Mouse (Mus musculus) hindbrain, embryonic 16.5 days (tissue): ENCODE data around the gene Lefty2. TPM values are rescaled to one million over a fixed set of nuclear protein-coding genes. Genes with fewer than 3 reads are reported as not detected.

Experiments used
- ATAC-seq: fragments of 200-750 bp; cut with Nextera tagmentation; 2 replicates; pipeline ENCODE4 v1.8.0; 2017; ENCODE audit warnings: moderate TSS enrichment, moderate library complexity
- H3K27ac ChIP-seq: fragments of 300-500 bp; sonication (generic); 2 replicates; pipeline ENCODE4 v1.5.1; 2014; ENCODE audit warnings: low read depth, mild to moderate bottlenecking, control low read depth, low read length, moderate library complexity
- H3K27me3 ChIP-seq: fragments of 300-500 bp; sonication (generic); replicated peaks from 2 replicates; pipeline ENCODE4 v1.6.1; 2014; ENCODE audit warnings: low read length; ENCODE audit not compliant: control insufficient read depth, insufficient read depth
- H3K36me3 ChIP-seq: fragments of 300-500 bp; sonication (generic); 2 replicates; pipeline ENCODE4 v1.6.1; 2014; ENCODE audit warnings: mild to moderate bottlenecking, low read length, moderate library complexity, mixed read lengths; ENCODE audit not compliant: control insufficient read depth, insufficient read depth
- H3K4me1 ChIP-seq: fragments of 300-500 bp; sonication (generic); 2 replicates; pipeline ENCODE4 v1.6.1; 2014; ENCODE audit warnings: low read depth, low read length; ENCODE audit not compliant: control insufficient read depth, insufficient read depth
- H3K4me2 ChIP-seq: fragments of 300-500 bp; sonication (generic); 2 replicates; pipeline ENCODE4 v1.6.1; 2014; ENCODE audit warnings: mild to moderate bottlenecking, low read length, control low read depth, moderate library complexity
- H3K4me3 ChIP-seq: fragments of 300-500 bp; sonication (generic); 2 replicates; pipeline ENCODE4 v1.5.1; 2014; ENCODE audit warnings: mild to moderate bottlenecking, low read length, control low read depth, moderate library complexity
- H3K9ac ChIP-seq: fragments of 300-500 bp; sonication (generic); 2 replicates; pipeline ENCODE4 v1.6.1; 2014; ENCODE audit warnings: low read depth, mild to moderate bottlenecking, control low read depth, low read length, moderate library complexity
- H3K9me3 ChIP-seq: fragments of 300-500 bp; sonication (generic); 2 replicates; pipeline ENCODE4 v1.6.1; 2014; ENCODE audit warnings: mild to moderate bottlenecking, low read length, moderate library complexity; ENCODE audit not compliant: control insufficient read depth
- WGBS: fragments of 180-500 bp; shearing (Covaris S2); extraction: QIAGEN DNeasy Blood & Tissue Kit; methylation state at CpG from one replicate; pipeline ENCODE4 v1.1.7; 2014; 5-methylcytosine and 5-hydroxymethylcytosine counted together
- polyA plus RNA-seq: library from polyadenylated mRNA; unstranded; fragments of >200 nt; fragmentation: Nextera tagmentation; extraction: Ambion mirVana; gene quantifications from 2 replicates; pipeline ENCODE4 v1.2.1, GENCODE M21; 2015

Lefty2 gene
- polyA plus RNA-seq, 1 experiment from 2014 or later, result 5.6 TPM

DNA sequence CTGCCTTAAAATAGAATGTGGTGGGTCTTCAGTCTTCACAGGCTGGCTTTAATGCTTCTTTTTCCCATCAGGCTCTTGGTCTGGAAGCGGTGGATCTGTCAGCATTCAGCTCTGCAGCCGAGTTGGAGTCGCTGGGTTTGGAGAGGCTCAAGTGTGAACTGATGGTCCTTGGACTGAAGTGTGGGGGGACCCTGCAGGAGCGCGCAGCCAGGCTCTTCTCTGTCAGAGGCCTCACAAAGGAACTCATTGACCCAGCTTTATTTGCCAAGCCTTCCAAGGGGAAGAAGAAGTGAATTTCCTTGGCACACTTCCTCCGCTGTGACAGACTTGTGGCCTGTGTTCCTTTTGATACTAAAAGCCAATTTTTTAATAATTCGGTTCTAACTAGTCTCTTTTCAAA lies 26.9 kb upstream of the Lefty2 start:
- Histone ChIP-seq H3K4me2 (no peak overlapping the region), H3K36me3 (peaks cover 23% of the 10 kb centered on the region)

DNA sequence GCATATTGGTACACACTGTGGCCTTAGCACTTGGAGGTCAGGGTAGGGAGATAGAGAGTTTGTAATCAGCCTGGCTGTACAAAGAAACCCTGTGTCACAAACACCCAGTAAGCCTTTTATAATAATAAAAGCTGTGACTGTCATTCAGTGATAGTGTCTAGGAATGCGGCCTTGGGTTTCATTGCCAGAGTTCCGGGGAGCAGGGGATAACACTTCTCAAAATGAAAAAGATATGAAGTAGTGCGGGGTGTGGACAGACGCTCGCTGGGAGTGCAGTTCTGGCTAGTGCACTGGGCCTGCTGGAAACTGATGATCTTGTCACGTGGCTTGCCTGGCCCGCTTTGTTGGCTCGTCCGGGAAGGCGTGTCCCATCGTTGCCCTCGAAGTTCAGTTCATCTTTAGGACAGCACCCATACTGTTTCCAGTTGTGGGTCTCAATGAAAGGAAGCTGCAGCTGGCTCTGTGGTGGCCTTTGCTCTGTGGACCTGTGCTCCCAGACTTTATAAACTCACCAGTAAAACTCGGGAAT lies 22.7 kb upstream of the Lefty2 start:
- Histone ChIP-seq H3K4me3 (no peak overlapping the region), H3K9me3 (no peaks in the 10 kb centered on the region), H3K4me2 (no peak overlapping the region), H3K27ac (no peak overlapping the region), H3K9ac (no peak overlapping the region), H3K36me3 (peaks cover 6% of the 10 kb centered on the region; the same call in 1 of the 2 replicates), H3K27me3 (no peaks in the 10 kb centered on the region), H3K4me1 (no peaks in the 10 kb centered on the region)
- WGBS, result 77% methylated on average over 13 of the region's 13 CpGs
- ATAC-seq, result no peak

More for the DNA sequence above, 26.9 kb upstream of the Lefty2 start:
- WGBS, result 85% methylated on average over 7 of the region's 7 CpGs
- no peak for ATAC-seq
- no peak overlapping the region for H3K27ac ChIP-seq
- H3K27me3 ChIP-seq, result no peaks in the 10 kb centered on the region
- H3K9me3 ChIP-seq, result no peaks in the 10 kb centered on the region
- no peak overlapping the region for H3K4me3 ChIP-seq
- H3K4me1 ChIP-seq, result no peaks in the 10 kb centered on the region
- H3K9ac ChIP-seq, result no peak overlapping the region

DNA sequence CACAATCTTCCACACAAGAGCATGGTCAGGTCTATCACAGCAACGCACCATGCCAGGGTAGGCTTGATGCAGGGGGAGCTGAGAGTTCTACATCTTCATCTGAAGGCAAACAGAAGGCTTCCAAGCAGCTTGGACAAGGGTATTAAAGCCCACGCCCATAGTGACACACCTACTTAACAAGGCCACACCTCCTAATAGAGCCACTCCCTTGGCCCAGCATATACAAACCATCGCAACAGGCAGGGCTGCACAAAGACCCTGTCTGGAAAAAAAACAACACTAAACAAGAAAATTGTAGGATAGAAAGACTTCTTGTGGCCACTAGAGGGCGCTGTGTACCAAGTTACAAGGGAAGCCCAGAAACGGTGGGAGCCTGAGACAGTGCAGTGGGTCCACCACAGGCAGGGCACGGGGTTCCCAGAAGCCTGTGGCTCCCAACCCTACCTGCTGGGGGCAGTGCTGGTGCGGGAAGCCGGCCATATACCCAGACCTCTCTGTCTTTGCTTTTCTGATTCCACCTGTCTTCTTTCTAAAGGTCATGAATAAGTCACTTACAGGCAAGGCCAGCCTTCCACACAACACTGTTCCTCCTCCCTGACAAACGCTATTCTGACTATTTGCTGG lies 18.9 kb upstream of the Lefty2 start:
- 19% methylated on average over 9 of the region's 9 CpGs for WGBS
- Histone ChIP-seq H3K36me3 (no peaks in the 10 kb centered on the region), H3K9ac (no peak overlapping the region), H3K4me2 (no peak overlapping the region), H3K27me3 (no peaks in the 10 kb centered on the region), H3K27ac (no peak overlapping the region), H3K4me3 (no peak overlapping the region), H3K4me1 (no peaks in the 10 kb centered on the region), H3K9me3 (no peaks in the 10 kb centered on the region)
- ATAC-seq, result no peak

DNA sequence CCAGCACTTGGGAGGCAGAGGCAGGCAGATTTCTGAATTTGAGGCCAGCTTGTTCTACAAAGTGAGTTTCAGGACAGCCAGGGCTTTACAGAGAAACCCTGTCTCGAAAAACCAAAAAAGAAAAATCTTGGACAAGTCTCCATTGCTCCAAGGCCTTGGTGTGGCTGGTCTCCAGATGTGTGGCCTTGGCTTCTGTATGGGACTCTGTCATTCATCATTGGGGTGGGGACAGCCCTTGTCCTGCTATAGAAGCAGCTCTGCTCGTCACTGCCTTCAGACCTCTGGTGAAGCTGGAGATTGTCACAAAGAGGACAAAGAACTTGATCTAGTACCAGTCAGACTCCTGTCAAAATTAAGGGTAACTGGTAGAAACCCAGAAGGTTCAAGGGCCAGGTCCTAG lies 18.3 kb upstream of the Lefty2 start:
- Histone ChIP-seq H3K9me3 (no peaks in the 10 kb centered on the region), H3K27ac (no peak overlapping the region), H3K4me3 (no peak overlapping the region), H3K9ac (no peak overlapping the region), H3K4me2 (no peak overlapping the region), H3K27me3 (no peaks in the 10 kb centered on the region), H3K4me1 (no peaks in the 10 kb centered on the region), H3K36me3 (no peaks in the 10 kb centered on the region)
- no peak for ATAC-seq
- WGBS, result 78% methylated on average over 2 of the region's 2 CpGs

DNA sequence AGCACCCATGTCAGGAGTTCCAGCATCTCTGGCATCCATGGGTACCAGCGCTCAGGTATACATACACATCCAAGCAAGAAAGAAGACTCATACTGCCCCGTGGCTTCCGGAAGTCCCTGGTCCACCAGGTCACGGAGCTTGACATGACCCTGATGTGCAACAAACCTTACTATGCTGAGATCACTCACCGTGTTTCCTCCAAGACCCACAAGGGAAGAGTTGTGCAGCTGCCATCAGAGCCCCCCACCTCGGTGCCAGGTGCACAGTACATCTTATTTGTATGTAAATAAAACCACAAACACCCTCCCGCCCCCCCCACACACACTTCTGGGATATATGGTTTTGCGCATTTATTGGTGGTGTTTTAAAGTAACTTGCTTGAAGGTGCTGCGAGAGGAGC lies 17.8 kb upstream of the Lefty2 start:
- Histone ChIP-seq H3K4me3 (no peak overlapping the region), H3K9ac (no peak overlapping the region), H3K9me3 (no peaks in the 10 kb centered on the region), H3K27me3 (no peaks in the 10 kb centered on the region), H3K4me2 (no peak overlapping the region), H3K27ac (no peak overlapping the region), H3K4me1 (no peaks in the 10 kb centered on the region), H3K36me3 (no peaks in the 10 kb centered on the region)
- ATAC-seq, result no peak
- WGBS, result 87% methylated on average over 9 of the region's 9 CpGs

DNA sequence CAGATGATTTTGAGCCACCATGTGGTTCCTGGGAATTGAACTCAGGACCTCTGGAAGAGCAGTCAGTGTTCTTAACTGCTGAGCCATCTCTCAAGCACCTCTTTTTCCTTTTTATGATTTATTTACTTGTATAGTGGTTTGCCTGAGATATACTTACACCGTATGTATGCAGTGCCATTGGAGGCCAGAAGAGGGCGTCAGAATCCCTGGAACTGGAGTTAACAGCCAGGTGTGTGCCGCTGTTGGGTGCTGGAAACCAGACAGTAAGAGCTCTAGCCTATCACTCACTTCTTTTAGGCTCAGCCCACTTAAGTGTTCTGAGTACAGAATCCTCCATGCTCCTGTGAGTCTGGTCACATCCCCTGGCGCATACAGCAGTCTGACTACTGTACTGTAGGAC lies 15.4 kb upstream of the Lefty2 start:
- Histone ChIP-seq H3K9me3 (no peaks in the 10 kb centered on the region), H3K36me3 (no peaks in the 10 kb centered on the region), H3K4me3 (no peak overlapping the region), H3K27ac (no peak overlapping the region), H3K9ac (no peak overlapping the region), H3K4me2 (no peak overlapping the region), H3K4me1 (no peaks in the 10 kb centered on the region), H3K27me3 (no peaks in the 10 kb centered on the region)
- WGBS, result 80% methylated on average over 4 of the region's 4 CpGs
- no peak for ATAC-seq

DNA sequence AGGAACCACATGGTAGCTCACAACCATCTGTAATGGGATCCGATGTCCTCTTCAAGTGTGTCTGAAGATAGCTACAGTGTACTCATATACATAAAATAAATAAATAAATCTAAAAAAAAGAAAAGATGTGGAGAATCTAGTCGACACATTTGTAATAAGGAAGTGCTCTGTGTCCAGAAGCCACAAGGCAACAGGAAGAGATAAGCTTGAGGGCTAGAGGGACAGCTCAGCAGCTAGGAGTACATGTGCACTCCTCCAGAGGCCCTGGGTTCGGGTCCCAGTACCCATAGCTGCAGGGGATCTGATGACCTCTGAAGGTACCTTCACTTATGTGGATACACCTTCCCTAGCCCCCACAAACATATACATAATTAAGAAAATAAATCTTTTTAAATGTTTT lies 11.1 kb upstream of the Lefty2 start:
- no peak overlapping the region for H3K9ac ChIP-seq
- no peak for ATAC-seq
- WGBS, result 68% methylated on average over 3 of the region's 3 CpGs
- H3K27me3 ChIP-seq, result no peaks in the 10 kb centered on the region
- no peaks in the 10 kb centered on the region for H3K9me3 ChIP-seq
- no peaks in the 10 kb centered on the region for H3K4me1 ChIP-seq
- no peak overlapping the region for H3K4me2 ChIP-seq
- H3K27ac ChIP-seq, result no peak overlapping the region
- H3K36me3 ChIP-seq, result no peaks in the 10 kb centered on the region
- H3K4me3 ChIP-seq, result no peak overlapping the region

DNA sequence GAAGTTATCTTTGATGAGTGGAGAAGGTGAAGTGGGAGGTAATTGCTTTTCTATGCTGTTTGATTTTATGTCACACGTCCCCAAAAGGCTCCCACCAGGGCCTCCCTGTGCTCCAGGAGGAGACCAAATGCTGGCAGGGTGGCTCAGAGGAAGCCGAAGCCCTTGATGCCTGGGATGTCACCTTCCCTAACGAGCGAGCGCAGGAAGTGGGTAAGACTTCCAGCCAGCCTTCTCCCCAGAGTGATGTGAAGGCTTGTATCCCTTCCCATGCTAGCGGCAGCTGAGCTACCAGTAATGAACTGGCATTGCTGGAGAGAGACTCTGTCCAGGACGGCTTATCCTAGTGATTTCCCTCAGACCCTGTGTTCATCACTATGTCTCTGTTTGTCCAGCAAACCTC lies 9.2 kb upstream of the Lefty2 start:
- H3K9ac ChIP-seq, result no peak overlapping the region
- H3K36me3 ChIP-seq, result no peaks in the 10 kb centered on the region
- 32% methylated on average over 7 of the region's 7 CpGs for WGBS
- no peaks in the 10 kb centered on the region for H3K27me3 ChIP-seq
- H3K4me2 ChIP-seq, result no peak overlapping the region
- H3K9me3 ChIP-seq, result no peaks in the 10 kb centered on the region
- no peak overlapping the region for H3K4me3 ChIP-seq
- ATAC-seq, result no peak
- no peak overlapping the region for H3K27ac ChIP-seq
- no peaks in the 10 kb centered on the region for H3K4me1 ChIP-seq

DNA sequence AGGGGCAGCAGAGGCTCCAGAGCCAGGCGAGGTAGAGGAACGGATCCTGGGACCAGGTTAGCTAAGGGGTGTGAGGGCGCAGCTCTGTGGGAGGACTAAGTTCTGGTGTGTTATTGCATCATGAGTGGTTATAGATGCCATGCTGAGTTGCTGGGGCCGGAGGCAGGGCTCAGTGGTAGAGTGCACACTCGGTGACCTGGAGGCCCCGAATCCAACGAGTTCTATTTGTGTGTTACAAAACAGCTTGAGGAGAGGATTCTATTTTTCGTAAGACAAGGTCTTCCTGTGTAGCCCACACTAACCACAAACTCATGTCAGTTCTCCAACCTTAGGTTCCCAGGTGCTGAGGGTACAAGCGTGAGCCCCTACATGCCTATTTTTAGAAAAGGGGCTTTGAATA lies 8.4 kb upstream of the Lefty2 start:
- no peak overlapping the region for H3K27ac ChIP-seq
- H3K27me3 ChIP-seq, result no peaks in the 10 kb centered on the region
- H3K4me2 ChIP-seq, result no peak overlapping the region
- no peak for ATAC-seq
- H3K9me3 ChIP-seq, result no peaks in the 10 kb centered on the region
- H3K36me3 ChIP-seq, result no peaks in the 10 kb centered on the region
- WGBS, result 81% methylated on average over 9 of the region's 9 CpGs
- no peak overlapping the region for H3K9ac ChIP-seq
- no peaks in the 10 kb centered on the region for H3K4me1 ChIP-seq
- no peak overlapping the region for H3K4me3 ChIP-seq
